In genomic region chr19:27679427-27679826, GRCm38 (mm10) we compare ENCODE assay signal across 16 mouse cellular contexts.
"Had no signal": no experiment of that assay in that cellular context is flagged by ENCODE, and none has a peak within 500 bp of the region (broad histone marks: within the 10 kb centered on the region; RNA-seq: fewer than 3 reads in every experiment).

No protein-coding gene starts in this region.

- H3K9me3 ChIP-seq: neural tube, embryonic 12.5 days; neural tube, embryonic 13.5 days; neural tube, embryonic 15.5 days; stomach, embryonic 15.5 days had no signal

- H3K9ac ChIP-seq: neural tube, embryonic 12.5 days; neural tube, embryonic 13.5 days; neural tube, embryonic 15.5 days; stomach, embryonic 15.5 days had no signal

- H3K4me2 ChIP-seq: neural tube, embryonic 12.5 days; neural tube, embryonic 13.5 days; neural tube, embryonic 15.5 days; stomach, embryonic 15.5 days had no signal

- DNase-seq: retina, postnatal 1 day; right cerebral cortex, adult 18-20 months; right cerebral cortex, postnatal 14 days; right cerebral cortex, postnatal 25 days; right cerebral cortex, postnatal 4 days; spleen, adult 18-20 months; thymus, adult 18-20 months; thymus, adult 2 months; thymus, postnatal 14 days; thymus, postnatal 25 days; thymus, postnatal 36 days had no signal

- H3K4me3 ChIP-seq: neural tube, embryonic 12.5 days; neural tube, embryonic 13.5 days; neural tube, embryonic 15.5 days; stomach, embryonic 15.5 days had no signal

- H3K27ac ChIP-seq: neural tube, embryonic 12.5 days; neural tube, embryonic 13.5 days; neural tube, embryonic 15.5 days; stomach, embryonic 15.5 days; stomach, postnatal 0 days had no signal

- H3K27me3 ChIP-seq: neural tube, embryonic 12.5 days; neural tube, embryonic 13.5 days; neural tube, embryonic 15.5 days; stomach, embryonic 15.5 days had no signal

- H3K4me1 ChIP-seq: neural tube, embryonic 12.5 days; neural tube, embryonic 13.5 days; neural tube, embryonic 15.5 days; stomach, embryonic 15.5 days had no signal

- H3K36me3 ChIP-seq: neural tube, embryonic 12.5 days; neural tube, embryonic 13.5 days; neural tube, embryonic 15.5 days; stomach, embryonic 15.5 days had no signal
